Mouse (Mus musculus) forebrain, embryonic 16.5 days (tissue): ENCODE measurements around the gene Tmsb15a. TPM values are rescaled to one million over a fixed set of nuclear protein-coding genes. Genes with fewer than 3 reads are reported as not detected.
"Not testable (repeated sequence)": the region's sequence is repeated elsewhere in the genome, so short reads cannot be mapped to it uniquely, and the experiment has no call there.

Experiments
- ATAC-seq: fragments of 200-750 bp; cut with Nextera tagmentation; 2 replicates; pipeline ENCODE4 v1.8.0; 2017; ENCODE audit warnings: mild to moderate bottlenecking, moderate library complexity
- H3K27ac ChIP-seq: fragments of 300-500 bp; sonication (generic); 2 replicates; pipeline ENCODE4 v1.5.1; 2014; ENCODE audit warnings: low read length, control low read depth
- H3K27me3 ChIP-seq: fragments of 300-500 bp; sonication (generic); replicated peaks from 2 replicates; pipeline ENCODE4 v1.6.1; 2014; ENCODE audit warnings: low read length; ENCODE audit not compliant: control insufficient read depth, insufficient read depth
- H3K36me3 ChIP-seq: fragments of 300-500 bp; sonication (generic); 2 replicates; pipeline ENCODE4 v1.6.1; 2014; ENCODE audit not compliant: control insufficient read depth, insufficient read depth
- H3K4me1 ChIP-seq: fragments of 300-500 bp; sonication (generic); replicated peaks from 2 replicates; pipeline ENCODE4 v1.6.1; 2014; ENCODE audit warnings: low read length; ENCODE audit not compliant: control insufficient read depth, insufficient read depth
- H3K4me2 ChIP-seq: fragments of 300-500 bp; sonication (generic); 2 replicates; pipeline ENCODE4 v1.6.1; 2014; ENCODE audit warnings: mild to moderate bottlenecking, low read length, control low read depth
- H3K4me3 ChIP-seq: fragments of 300-500 bp; sonication (generic); replicated peaks from 2 replicates; pipeline ENCODE4 v1.5.1; 2014; ENCODE audit warnings: mild to moderate bottlenecking, low read length, control low read depth
- H3K9ac ChIP-seq: fragments of 300-500 bp; sonication (generic); replicated peaks from 2 replicates; pipeline ENCODE4 v1.6.1; 2014; ENCODE audit warnings: low read depth, low read length, control low read depth
- H3K9me3 ChIP-seq: fragments of 300-500 bp; sonication (generic); 2 replicates; pipeline ENCODE4 v1.6.1; 2016; ENCODE audit warnings: low read length; ENCODE audit not compliant: control insufficient read depth
- WGBS: fragments of 180-500 bp; shearing (Covaris S2); extraction: QIAGEN DNeasy Blood & Tissue Kit; methylation state at CpG from one replicate; pipeline ENCODE4 v1.1.7; 2014; 5-methylcytosine and 5-hydroxymethylcytosine counted together
- polyA plus RNA-seq: library from polyadenylated mRNA; unstranded; fragments of >200 nt; fragmentation: Nextera tagmentation; extraction: Ambion mirVana; gene quantifications from 2 replicates; pipeline ENCODE4 v1.2.1, GENCODE M21; 2015

The Tmsb15a gene
- polyA plus RNA-seq: not detected in 2 replicates

DNA sequence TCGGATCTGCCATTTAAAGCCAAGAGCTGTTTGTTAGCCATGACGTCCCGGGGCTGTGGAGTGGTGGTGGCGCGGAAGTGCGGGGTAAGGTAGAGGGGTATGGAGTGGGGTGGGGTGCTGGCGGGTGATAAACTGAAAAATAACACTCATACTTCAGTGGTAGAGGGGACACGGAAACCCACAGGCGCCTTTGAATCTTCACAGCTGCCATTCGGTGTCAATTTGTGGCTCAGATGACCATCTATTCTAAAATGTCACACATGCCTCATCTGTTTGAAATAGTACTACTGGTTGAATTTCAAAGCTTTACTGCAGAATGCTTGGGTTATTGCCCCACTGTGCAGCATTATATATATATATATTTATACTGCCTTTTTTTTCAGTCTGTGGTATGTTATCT lies at the start of gene Tmsb15a:
Gene Tmsb15a, minus strand, starts transcription at position 101 of the 400 bp plus-strand sequence.
- 88% methylated on average over 10 of the region's 10 CpGs for WGBS
- no peak for ATAC-seq
- H3K9ac ChIP-seq: no peak within 1 kb of the TSS
- H3K27me3 ChIP-seq: no peaks in the 10 kb centered on the region
- H3K4me1 ChIP-seq: no peaks in the 10 kb centered on the region
- no peak within 1 kb of the TSS for H3K27ac ChIP-seq
- H3K9me3 ChIP-seq: no peaks in the 10 kb centered on the region
- H3K36me3 ChIP-seq: no peaks in the 10 kb centered on the region
- no peak within 1 kb of the TSS for H3K4me3 ChIP-seq
- H3K4me2 ChIP-seq: no peak within 1 kb of the TSS

DNA sequence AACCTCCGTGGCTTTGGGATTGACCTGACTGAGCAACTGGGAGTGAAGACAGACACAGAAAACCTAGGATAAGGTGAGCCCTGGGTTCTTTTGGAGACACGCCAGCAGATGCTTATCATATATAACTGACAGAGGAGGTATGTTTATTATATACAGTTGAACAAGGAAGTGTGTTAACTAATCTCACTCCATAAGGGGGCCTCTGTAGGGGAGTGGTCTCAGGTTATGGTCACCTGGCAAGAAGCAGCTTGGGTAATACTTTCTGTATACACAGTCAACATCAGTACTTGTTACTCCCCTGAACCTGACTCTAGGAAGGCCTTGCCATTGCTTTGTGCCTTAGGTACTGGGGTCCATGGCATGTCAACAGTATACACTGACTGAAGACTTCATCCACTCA lies 43.5 kb upstream of the Tmsb15a start:
- no peak overlapping the region for H3K27ac ChIP-seq
- 80% methylated on average over 2 of the region's 2 CpGs for WGBS
- ATAC-seq: no peak

GRCm38 (mm10) chrX:135768043-135768548 lies 43.0 kb upstream of the Tmsb15a start:
- Histone ChIP-seq H3K27ac (no peak overlapping the region), H3K4me3 (no peak overlapping the region), H3K36me3 (no peaks in the 10 kb centered on the region), H3K4me2 (no peak overlapping the region), H3K27me3 (no peaks in the 10 kb centered on the region), H3K4me1 (no peaks in the 10 kb centered on the region), H3K9ac (no peak overlapping the region), H3K9me3 (no peaks in the 10 kb centered on the region)
- 63% methylated on average over 2 of the region's 3 CpGs for WGBS
- no peak for ATAC-seq

More for the DNA sequence above, 43.5 kb upstream of the Tmsb15a start:
- Histone ChIP-seq H3K4me1 (no peaks in the 10 kb centered on the region), H3K36me3 (no peaks in the 10 kb centered on the region), H3K27me3 (no peaks in the 10 kb centered on the region), H3K4me3 (no peak overlapping the region), H3K9me3 (no peaks in the 10 kb centered on the region), H3K4me2 (no peak overlapping the region), H3K9ac (no peak overlapping the region)

GRCm38 (mm10) chrX:135761707-135762106 lies 36.6 kb upstream of the Tmsb15a start:
- Histone ChIP-seq H3K4me1 (no peaks in the 10 kb centered on the region), H3K36me3 (no peaks in the 10 kb centered on the region), H3K9me3 (no peaks in the 10 kb centered on the region), H3K4me2 (no peak overlapping the region), H3K4me3 (no peak overlapping the region), H3K9ac (no peak overlapping the region), H3K27me3 (no peaks in the 10 kb centered on the region), H3K27ac (no peak overlapping the region)
- no peak for ATAC-seq

DNA sequence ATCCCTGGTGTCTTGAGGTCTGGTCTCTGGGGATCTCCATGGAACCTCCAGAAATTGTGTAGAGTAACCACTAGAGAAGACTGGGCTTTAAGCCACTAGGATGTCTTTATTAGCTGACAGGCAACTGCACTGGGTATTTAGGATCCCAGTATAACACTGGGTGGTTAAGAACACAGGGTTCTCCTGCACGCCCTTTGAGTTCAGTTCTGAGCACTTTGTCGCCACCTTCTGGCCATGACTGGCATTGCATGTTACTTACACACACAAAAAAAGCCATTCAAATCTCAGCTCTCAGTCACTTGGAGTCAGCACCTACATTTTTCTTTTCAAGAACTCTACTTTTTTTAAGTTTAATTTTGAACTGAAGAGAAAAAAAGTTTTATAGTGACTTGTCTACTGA lies 27.8 kb upstream of the Tmsb15a start:
- peaks cover 4% of the 10 kb centered on the region; the same call in 1 of the 2 replicates for H3K36me3 ChIP-seq
- WGBS: 0% methylated on average over 2 of the region's 2 CpGs
- no peak overlapping the region for H3K4me2 ChIP-seq
- no peak overlapping the region for H3K4me3 ChIP-seq
- no peaks in the 10 kb centered on the region for H3K27me3 ChIP-seq
- no peaks in the 10 kb centered on the region for H3K4me1 ChIP-seq
- no peak overlapping the region for H3K9ac ChIP-seq
- peak; percentile 71 for ATAC-seq
- no peak overlapping the region for H3K27ac ChIP-seq
- no peaks in the 10 kb centered on the region for H3K9me3 ChIP-seq

DNA sequence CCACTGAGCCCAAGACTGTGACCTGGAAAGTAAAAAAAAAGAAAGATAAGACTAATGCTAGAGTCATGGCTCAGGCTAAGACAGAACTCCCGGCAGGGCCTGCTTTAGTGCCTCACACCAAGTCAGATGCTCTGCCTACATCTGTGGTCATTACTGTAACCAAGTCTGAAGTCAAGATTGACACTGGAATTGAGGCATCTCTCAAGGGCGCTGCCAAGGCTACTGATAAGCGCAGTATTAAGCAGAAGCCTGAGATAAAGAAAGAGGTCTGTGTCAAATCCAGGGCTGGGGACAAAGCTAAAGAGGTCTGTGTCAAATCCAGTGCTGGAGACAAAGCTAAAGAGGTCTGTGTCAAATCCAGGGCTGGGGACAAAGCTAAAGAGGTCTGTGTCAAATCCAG lies 20.3 kb upstream of the Tmsb15a start:
- not testable (repeated sequence) for H3K27me3 ChIP-seq, H3K4me3 ChIP-seq, H3K4me1 ChIP-seq, ATAC-seq, H3K4me2 ChIP-seq, H3K27ac ChIP-seq, H3K36me3 ChIP-seq, H3K9ac ChIP-seq, H3K9me3 ChIP-seq
- 88% methylated on average over 3 of the region's 3 CpGs for WGBS

DNA sequence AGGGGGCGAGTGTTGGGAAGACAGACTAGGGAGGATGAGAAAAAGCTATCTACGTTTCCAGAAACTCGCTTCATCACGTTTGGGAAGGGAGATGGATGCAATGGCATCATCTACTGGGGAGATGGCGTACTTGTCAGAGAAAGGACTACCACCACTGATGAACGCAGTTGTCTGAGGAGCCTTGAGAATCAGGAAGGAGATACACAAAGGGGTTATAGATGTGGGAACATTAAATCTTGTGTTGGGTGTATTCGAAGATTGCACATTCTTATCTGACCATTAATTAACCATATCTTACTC lies 17.9 kb upstream of the Tmsb15a start:
- H3K27me3 ChIP-seq: no peaks in the 10 kb centered on the region; the same call in 1 of the 2 replicates
- ATAC-seq: peak; percentile 26; the same call in 1 of the 2 replicates
- 0 out of 2 replicates have a peak, but pooled peaks cover 6% of the 10 kb centered on the region for H3K4me1 ChIP-seq
- no peaks in the 10 kb centered on the region for H3K9me3 ChIP-seq
- peak overlapping the region; percentile 53 for H3K4me2 ChIP-seq
- H3K27ac ChIP-seq: peak overlapping the region; percentile 66
- peak overlapping the region; percentile 66 for H3K4me3 ChIP-seq
- WGBS: 20% methylated on average over 7 of the region's 7 CpGs
- peak overlapping the region; percentile 63 for H3K9ac ChIP-seq
- no peaks in the 10 kb centered on the region for H3K36me3 ChIP-seq

- Histone ChIP-seq H3K27me3 (no peaks in the 10 kb centered on the region; the same call in 1 of the 2 replicates), H3K4me2 (peak within 1 kb of the TSS; percentile 53), H3K27ac (peak within 1 kb of the TSS; percentile 92), H3K36me3 (no peaks in the 10 kb centered on the region), H3K4me1 (0 out of 2 replicates have a peak, but pooled peaks cover 6% of the 10 kb centered on the region), H3K4me3 (peak within 1 kb of the TSS; percentile 66), H3K9me3 (no peaks in the 10 kb centered on the region), H3K9ac (peak within 1 kb of the TSS; percentile 63)
- 21% methylated on average over 48 of the region's 48 CpGs for WGBS
- ATAC-seq: peak; percentile 98
Measured at GRCm38 (mm10) chrX:135742304-135743055, 17.4 kb upstream of the Tmsb15a start, which contains the start of the genes Armcx5 and Gprasp1. Armcx5 (plus strand) TSS chrX:135742733. Gprasp1 (plus strand) TSS chrX:135742733.

DNA sequence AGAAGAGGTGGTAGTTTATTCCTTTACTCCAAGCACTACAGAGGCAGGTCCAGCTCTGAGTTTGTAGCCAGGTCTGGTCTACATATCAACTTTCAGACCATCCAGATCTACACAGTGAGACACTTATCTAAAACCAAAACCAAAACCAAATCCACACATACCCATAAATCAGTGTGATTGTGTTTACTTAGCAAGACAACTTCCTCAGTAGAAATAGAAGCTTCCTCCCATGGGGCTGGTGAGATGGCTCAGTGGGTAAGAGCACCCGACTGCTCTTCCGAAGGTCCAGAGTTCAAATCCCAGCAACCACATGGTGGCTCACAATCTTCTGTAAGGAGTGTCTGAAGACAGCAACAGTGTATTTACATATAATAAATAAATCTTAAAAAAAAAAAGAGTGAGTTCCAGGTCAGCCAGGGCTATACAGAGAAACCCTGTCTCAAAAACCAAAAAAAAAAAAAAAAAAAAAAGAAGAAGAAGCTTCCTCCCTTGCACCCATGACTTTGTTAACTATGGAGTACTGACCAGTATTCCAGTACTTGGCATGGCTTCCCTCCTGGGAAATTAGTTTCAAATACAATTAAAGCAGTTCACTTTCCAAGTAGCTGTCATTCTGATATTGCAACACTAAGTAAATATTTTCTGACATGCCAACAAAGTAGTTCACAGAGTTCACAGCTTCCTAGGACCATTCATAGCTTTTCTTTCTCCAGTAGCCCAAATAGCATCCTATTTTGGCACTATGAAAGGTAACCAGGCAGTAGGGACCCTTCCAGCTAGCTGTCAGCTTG lies 13.9 kb upstream of the Tmsb15a start:
- H3K36me3 ChIP-seq: no peaks in the 10 kb centered on the region
- H3K9ac ChIP-seq: no peak overlapping the region
- WGBS: 91% methylated on average over 2 of the region's 2 CpGs
- ATAC-seq: no peak
- no peaks in the 10 kb centered on the region; the same call in 1 of the 2 replicates for H3K27me3 ChIP-seq
- no peak overlapping the region for H3K4me3 ChIP-seq
- no peaks in the 10 kb centered on the region for H3K9me3 ChIP-seq
- 0 out of 2 replicates have a peak, but pooled peaks cover 6% of the 10 kb centered on the region for H3K4me1 ChIP-seq
- H3K27ac ChIP-seq: no peak overlapping the region
- no peak overlapping the region for H3K4me2 ChIP-seq
